Mouse (Mus musculus) ovary, postnatal 10 days (tissue): ENCODE measurements around the gene Ddx43.

Source experiments
- DNase-seq: peaks from one replicate; pipeline ENCODE4 v3.0.0; 2022; ENCODE audit warnings: low spot score

Ddx43 gene

DNA sequence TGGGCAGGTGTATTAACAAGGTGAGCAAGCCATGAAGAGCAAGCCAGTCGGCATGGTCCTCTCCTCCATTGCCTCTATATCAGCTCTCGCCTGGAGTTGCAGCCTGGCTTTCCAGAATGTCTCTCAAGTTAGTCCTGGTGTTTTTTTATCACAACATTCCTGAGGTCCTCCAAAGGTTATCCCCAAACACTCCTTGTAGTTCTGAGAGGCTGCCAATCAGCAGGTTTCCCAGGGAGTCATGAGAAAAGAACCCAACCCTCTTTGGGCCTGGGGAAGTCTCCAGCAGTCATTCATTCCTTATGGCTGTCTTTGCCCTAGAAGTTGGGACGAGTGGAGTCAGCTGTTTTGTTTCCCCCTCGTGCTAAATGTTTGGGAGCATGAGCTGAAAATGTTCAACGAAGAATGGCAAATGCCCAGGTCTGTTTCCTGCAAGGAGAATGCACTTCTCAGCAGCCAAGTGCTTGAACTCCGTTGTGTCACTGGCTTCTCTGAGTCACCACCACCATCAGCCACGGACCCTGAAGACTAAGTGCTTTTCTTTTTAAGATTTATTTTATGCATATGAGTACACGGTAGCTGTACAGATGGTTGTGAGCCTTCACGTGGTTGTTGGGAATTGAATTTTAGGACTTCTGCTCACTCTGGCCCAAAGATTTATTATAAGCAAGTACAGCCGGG is 22.6 kb upstream of the Ddx43 start:
- DNase-seq = no peak

GRCm38 (mm10) chr9:78374397-78374796 is 21.2 kb upstream of the Ddx43 start:
- no peak for DNase-seq

GRCm38 (mm10) chr9:78374885-78375389 is 20.6 kb upstream of the Ddx43 start:
- DNase-seq = no peak

DNA sequence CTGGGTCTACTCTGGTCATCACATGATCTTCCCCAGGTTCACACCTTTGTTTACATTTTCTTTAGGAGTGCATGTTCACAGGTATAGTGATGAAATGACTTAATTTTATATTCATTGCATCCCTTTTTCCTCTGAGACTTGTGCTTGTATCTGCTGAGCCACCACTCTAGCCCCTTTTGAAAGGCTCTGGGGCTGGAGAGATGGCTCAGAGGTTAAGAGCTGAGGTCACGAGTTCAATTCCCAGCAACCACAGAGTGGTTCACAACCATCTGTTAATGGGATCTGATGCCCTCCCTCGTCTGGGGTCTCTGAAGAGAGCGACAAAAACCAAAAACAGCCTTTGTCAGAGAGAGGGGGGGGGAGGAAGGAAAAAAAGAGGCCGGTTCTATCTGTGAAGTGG is 20.1 kb upstream of the Ddx43 start:
- no peak for DNase-seq

GRCm38 (mm10) chr9:78377546-78377945 is 18.0 kb upstream of the Ddx43 start:
- no peak for DNase-seq

- no peak for DNase-seq
Measured at GRCm38 (mm10) chr9:78378113-78378785, 17.3 kb upstream of the Ddx43 start, which contains the start of gene Ooep. TSS of gene Ooep (minus strand) at chr9:78378725.

- no peak for DNase-seq
Measured at GRCm38 (mm10) chr9:78385893-78386292, 9.7 kb upstream of the Ddx43 start.

GRCm38 (mm10) chr9:78386947-78387346 is 8.6 kb upstream of the Ddx43 start:
- no peak for DNase-seq

DNA sequence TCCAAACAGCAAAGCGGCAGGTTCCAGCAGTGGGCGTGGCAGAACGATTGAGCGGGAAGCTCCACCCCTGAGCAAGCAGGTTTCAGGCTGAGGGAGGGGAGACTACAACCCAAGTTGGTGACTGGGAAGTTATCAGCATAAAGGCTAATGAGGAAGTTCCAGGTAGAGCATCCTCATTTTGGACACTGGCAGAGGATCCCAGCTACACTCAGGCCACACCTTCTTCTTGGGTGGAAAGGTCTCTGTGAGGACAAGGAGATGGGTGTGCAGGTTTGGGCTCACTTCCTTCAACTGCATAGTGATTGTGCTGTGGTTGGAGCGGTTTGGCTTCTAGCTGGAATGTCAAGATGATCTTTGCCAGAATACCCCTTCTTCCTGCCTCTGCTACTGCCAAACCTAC is 5.6 kb upstream of the Ddx43 start:
- no peak for DNase-seq

- no peak for DNase-seq
Measured at GRCm38 (mm10) chr9:78393741-78394140, 1.8 kb upstream of the Ddx43 start.

DNA sequence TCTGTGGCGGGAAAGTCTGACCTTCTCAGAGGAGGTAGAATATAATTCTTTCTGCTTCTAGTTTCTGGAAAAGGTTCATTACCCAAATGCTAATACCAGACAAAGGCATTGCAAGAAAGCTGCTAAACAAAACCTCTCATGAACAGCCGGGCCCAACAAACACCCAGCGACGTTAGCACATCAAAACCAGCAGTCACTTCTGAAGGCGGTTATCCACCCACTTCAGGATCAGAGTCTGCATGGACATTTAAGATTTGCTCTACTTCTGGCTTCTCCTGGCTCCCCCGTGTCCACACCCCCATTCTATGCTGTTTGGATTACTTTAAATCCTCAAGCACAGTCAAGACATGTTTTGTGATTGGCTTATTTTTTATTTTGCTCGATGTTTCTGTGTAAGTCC is 975 bp upstream of the Ddx43 start:
- DNase-seq = no peak

GRCm38 (mm10) chr9:78395244-78395629 is 340 bp upstream of the Ddx43 start:
- DNase-seq = no peak

- no peak for DNase-seq
Measured at GRCm38 (mm10) chr9:78396517-78396916, 940 bp downstream of the Ddx43 start.

DNA sequence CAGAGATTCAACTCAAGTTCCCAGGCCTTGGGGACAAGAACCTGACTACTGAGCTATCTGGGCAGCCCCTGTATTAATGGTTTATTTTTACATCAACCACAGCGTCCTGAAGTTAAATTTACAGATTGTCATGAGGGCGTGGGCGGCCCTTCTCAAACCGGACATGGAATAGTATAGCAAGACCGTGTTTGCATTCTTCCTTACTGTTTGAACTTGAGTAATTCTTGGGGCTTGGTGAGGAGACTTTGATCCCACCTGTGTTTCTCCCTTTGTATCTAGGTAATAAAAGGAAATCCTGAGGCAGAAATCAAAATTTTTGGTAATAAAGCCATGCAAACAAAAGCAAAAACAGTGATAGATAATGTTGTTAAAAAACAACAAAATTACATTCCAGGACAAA is 5.0 kb downstream of the Ddx43 start:
- no peak for DNase-seq

DNA sequence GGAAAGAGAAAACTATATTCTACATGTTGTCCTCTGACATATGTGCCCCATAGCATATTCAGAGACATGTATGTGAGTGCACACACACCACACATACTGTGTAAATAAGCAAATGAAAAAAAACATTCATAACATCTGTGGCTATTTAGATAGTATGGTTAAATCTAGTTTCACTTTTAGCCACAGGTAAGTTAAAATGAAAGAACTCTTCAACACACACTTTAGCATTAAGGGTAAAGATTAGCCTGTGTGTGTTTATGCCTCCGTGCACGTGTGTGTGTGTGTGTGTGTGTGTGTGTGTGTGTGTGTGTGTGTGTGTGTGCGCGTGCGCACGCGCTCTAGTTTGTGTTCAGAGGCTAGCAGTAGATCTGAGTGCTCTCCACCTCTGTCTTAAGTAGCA is 6.0 kb downstream of the Ddx43 start:
- no peak for DNase-seq

GRCm38 (mm10) chr9:78427362-78427781 is 31.8 kb downstream of the Ddx43 start:
- DNase-seq = no peak

- no peak for DNase-seq
Measured at GRCm38 (mm10) chr9:78428185-78428584, 32.6 kb downstream of the Ddx43 start.

DNA sequence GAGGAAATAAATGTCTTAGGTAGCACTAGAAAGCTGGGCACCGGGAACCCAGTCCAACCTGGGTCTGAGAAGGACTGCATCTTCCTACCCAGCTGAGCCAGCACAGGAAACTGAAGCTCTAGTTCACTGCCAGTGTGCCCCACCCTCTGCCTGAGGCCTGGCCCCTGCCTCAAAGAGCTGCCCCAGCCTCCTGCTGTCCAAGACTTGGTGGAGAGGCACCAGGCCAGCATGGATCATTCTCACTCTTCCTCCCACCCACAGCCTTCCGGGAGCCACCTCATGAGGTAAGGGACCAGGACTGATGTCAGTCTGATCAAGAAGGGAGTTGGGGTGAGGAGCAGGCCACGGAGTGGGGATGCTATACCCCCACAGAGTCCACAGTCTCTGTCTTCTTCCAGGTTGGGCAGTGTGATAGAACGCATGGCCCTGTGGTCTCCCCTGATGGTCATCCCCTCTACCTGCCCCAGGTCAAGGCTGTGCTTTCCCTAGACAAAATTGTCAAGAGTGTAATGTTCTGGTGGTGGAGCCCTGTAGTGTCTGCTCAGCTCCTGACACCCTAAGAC is 33.4 kb downstream of the Ddx43 start:
- no peak for DNase-seq

DNA sequence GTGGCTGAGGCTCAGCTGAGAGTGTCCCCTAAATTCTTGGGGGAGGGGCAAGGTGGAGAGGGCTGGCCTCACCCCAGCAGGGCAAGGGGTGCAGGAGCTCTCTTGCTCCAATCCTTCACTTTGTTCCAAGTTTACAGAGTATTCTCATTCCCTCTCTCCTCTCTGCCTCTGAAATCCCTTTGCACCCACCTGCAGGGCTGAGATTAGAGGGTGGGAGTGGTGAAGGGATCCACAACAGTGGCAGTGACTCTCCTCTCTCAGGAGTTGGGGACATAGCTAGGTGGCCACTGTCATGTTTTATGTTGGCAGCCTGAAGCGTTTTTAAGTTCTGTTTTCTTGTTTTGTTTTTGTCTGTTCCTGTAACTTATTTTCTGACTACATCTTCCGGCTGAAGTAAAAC is 34.0 kb downstream of the Ddx43 start:
- no peak for DNase-seq

DNA sequence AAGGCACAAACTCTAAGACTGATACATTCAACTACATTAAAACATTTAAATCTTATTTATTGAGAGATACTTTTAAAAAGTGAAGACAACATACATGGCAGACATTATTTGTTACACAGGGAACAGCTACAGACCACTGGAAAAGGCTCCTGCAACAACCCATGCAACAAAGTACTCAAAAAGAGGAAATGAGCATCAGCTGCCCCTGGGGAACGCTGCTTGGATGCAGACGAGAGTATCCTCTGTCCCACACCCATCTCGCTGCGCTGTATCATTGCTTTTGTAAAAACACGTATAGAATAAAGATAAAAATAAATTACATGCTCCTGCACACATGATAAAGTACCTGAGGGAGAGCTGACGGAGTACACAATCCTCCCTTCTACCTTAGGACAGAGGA is 34.9 kb downstream of the Ddx43 start:
- DNase-seq = no peak

- no peak for DNase-seq
Measured at GRCm38 (mm10) chr9:78432471-78432870, 36.9 kb downstream of the Ddx43 start.

DNA sequence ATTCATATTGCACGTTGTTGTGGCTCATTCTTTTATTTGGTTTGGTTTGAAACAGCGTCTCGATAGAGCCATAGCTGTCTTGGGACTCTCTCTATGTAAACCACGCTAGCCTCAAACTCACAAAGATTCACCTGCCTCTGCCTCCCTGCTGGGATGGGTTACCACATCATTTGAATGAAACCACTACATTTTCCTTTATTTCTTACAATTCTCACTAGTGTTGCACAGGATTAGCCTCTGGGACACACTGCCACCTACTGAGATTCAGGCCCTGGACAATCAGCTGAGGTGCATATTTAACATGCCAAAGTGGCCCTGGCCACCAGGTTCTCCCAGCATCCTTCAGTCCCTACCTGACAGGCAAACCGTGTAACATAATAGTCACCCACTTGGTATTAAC is 43.8 kb downstream of the Ddx43 start:
- DNase-seq = no peak

DNA sequence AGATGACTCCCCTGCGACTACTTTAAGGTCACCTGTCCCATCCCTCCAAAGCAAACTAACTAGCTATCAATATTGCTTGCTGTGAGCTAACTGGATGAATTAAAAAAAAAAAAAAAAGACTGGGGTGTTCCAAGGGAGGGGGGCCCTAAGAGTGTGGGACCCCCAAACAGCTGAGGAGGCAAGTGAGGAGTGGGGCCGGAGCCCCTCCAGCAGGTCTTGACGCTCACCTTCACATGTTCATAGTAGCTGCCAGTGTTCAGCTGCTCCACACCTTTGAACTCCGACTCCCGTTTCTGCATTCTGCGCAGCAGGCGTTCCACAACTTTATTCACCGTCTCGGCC is 46.6 kb downstream of the Ddx43 start:
- no peak for DNase-seq
